16 mouse cellular contexts compared by ENCODE assay signal in genomic region chr7:84210585-84211291, GRCm38 (mm10). TPM values are rescaled to one million over a fixed set of nuclear protein-coding genes. Genes with fewer than 3 reads are reported as not detected.
DNase-seq lines count a peak whose midpoint lies in the region; ATAC-seq and TF ChIP-seq lines count a peak whose summit lies in the region.
"Had no signal": no experiment of that assay in that cellular context is flagged by ENCODE, and none has a peak within 500 bp of the region (broad histone marks: within the 10 kb centered on the region; RNA-seq: fewer than 3 reads in every experiment).

No protein-coding gene starts in this region.

- WGBS in hindbrain, embryonic 13.5 days = 46% methylated on average over 10 of the region's 10 CpGs
- WGBS in hindbrain, embryonic 10.5 days = 83% methylated on average over 10 of the region's 10 CpGs
- 54% methylated on average over 10 of the region's 10 CpGs for WGBS in macrophage (ENCODE audit: missing documents)
- 62% methylated on average over 10 of the region's 10 CpGs for WGBS in stomach, postnatal 0 days

- no peaks in the 10 kb centered on the region for H3K36me3 ChIP-seq in hindbrain, embryonic 13.5 days
- no peaks in the 10 kb centered on the region for H3K36me3 ChIP-seq in hindbrain, embryonic 10.5 days
- H3K36me3 ChIP-seq in CH12.LX (replicated peaks in 1 of 2; ENCODE audit: control insufficient read depth in 1 of 2, insufficient read depth in 1 of 2, low read length in 1 of 2) (no peaks in the 10 kb centered on the region), macrophage (ENCODE audit: inconsistent target) (no peaks in the 10 kb centered on the region)
- H3K36me3 ChIP-seq in stomach, postnatal 0 days (ENCODE audit: control insufficient read depth, insufficient read depth, low read length) = no peaks in the 10 kb centered on the region
- H3K36me3 ChIP-seq: liver, embryonic 13.5 days; midbrain, embryonic 12.5 days had no signal

- no peaks in the 10 kb centered on the region for H3K79me2 ChIP-seq in CH12.LX (replicated peaks; ENCODE audit: control insufficient read depth, extremely low read depth, insufficient read depth, poor library complexity, severe bottlenecking)
- no peaks in the 10 kb centered on the region for H3K79me2 ChIP-seq in macrophage (ENCODE audit: inconsistent target)

- ATAC-seq in hindbrain, embryonic 13.5 days (ENCODE audit: low FRiP score) = 0 out of 2 replicates have a peak, but pooled peaks have one; percentile 39
- ATAC-seq in stomach, postnatal 0 days (ENCODE audit: low FRiP score, low TSS enrichment) = no peak
- ATAC-seq: CD4-positive, CD25-positive, alpha-beta regulatory T cell, adult 4 months; Patski had no signal

- TF ChIP-seq POLR2A in CH12.LX (IDR thresholded peaks at IDR 0.05; ENCODE audit: low read depth, low read length) = no peak
- TF ChIP-seq POLR2A in bone marrow macrophage, adult 2 months (IDR thresholded peaks at IDR 0.05; ENCODE audit: borderline replicate concordance, low read depth, low read length) = no peak

- TF ChIP-seq RAD21 in CH12.LX (IDR thresholded peaks at IDR 0.05; ENCODE audit: low read depth, low read length) = no peak

- no peaks in the 10 kb centered on the region for H3K9me3 ChIP-seq in hindbrain, embryonic 13.5 days
- H3K9me3 ChIP-seq in hindbrain, embryonic 10.5 days = no peaks in the 10 kb centered on the region
- H3K9me3 ChIP-seq in CH12.LX (replicated peaks; ENCODE audit: low read length) = no peaks in the 10 kb centered on the region
- no peaks in the 10 kb centered on the region for H3K9me3 ChIP-seq in stomach, postnatal 0 days (ENCODE audit: control insufficient read depth, low read length)
- H3K9me3 ChIP-seq: liver, embryonic 13.5 days; midbrain, embryonic 12.5 days had no signal

- TF ChIP-seq EP300 in CH12.LX (IDR thresholded peaks at IDR 0.05; ENCODE audit: low read length) = no peak
- no peak for TF ChIP-seq EP300 in stomach, postnatal 0 days (optimal IDR thresholded peaks at IDR 0.05)

- H3K4me1 ChIP-seq in hindbrain, embryonic 13.5 days (replicated peaks) = peaks cover 12% of the 10 kb centered on the region
- peaks cover 12% of the 10 kb centered on the region; the same call in 1 of the 2 replicates for H3K4me1 ChIP-seq in hindbrain, embryonic 10.5 days (replicated peaks)
- H3K4me1 ChIP-seq in CH12.LX (ENCODE audit: control insufficient read depth in 1 of 2, insufficient read depth in 2 of 2) = peaks cover 12 to 25% of the 10 kb centered on the region in 2 experiments
- peaks cover 25% of the 10 kb centered on the region for H3K4me1 ChIP-seq in bone marrow macrophage, adult 2 months (ENCODE audit: control insufficient read depth, insufficient read depth, low read length)
- no peaks in the 10 kb centered on the region for H3K4me1 ChIP-seq in stomach, postnatal 0 days (replicated peaks; ENCODE audit: control insufficient read depth, insufficient read depth)

- H3K27ac ChIP-seq in hindbrain, embryonic 13.5 days = peak overlapping the region; percentile 61
- H3K27ac ChIP-seq in hindbrain, embryonic 10.5 days = no peak overlapping the region
- no peak overlapping the region; the same call in 1 of the 2 replicates for H3K27ac ChIP-seq in CH12.LX (ENCODE audit: insufficient read depth, low read depth)
- H3K27ac ChIP-seq in bone marrow macrophage, adult 2 months (ENCODE audit: insufficient read depth, low read depth, low read length) = peak overlapping the region; percentile 82
- H3K27ac ChIP-seq in macrophage = peak overlapping the region; percentile 46
- H3K27ac ChIP-seq in stomach, postnatal 0 days (replicated peaks) = no peak overlapping the region
- H3K27ac ChIP-seq: liver, embryonic 13.5 days; midbrain, embryonic 12.5 days had no signal

- in situ Hi-C loops in CH12.LX (cut with MboI; ENCODE audit: low pct_ligation_motif_present, low pct_unique_long_range_greater_than_20kb, low sequenced_read_pairs) = no loop called here

- H3K4me3 ChIP-seq in hindbrain, embryonic 13.5 days = no peak overlapping the region
- no peak overlapping the region for H3K4me3 ChIP-seq in hindbrain, embryonic 10.5 days
- H3K4me3 ChIP-seq in CH12.LX (replicated peaks in 1 of 3; ENCODE audit: low read depth in 2 of 3, low read length in 2 of 3, poor library complexity in 1 of 3) (no peak overlapping the region), macrophage (ENCODE audit: inconsistent target) (no peak overlapping the region)
- H3K4me3 ChIP-seq in bone marrow macrophage, adult 2 months (ENCODE audit: insufficient read depth, low read length) = no peak overlapping the region
- no peak overlapping the region for H3K4me3 ChIP-seq in stomach, postnatal 0 days (ENCODE audit: low read depth, low read length)
- H3K4me3 ChIP-seq: layer of hippocampus, adult 2 months; liver, embryonic 13.5 days; midbrain, embryonic 12.5 days had no signal

- DNase-seq in hindbrain, embryonic 10.5 days (ENCODE audit: low spot score) = no peak
- DNase-seq in CH12.LX (ENCODE audit: extremely low read depth) = no peak
- DNase-seq in thymus, postnatal 10 days (ENCODE audit: low spot score in 2 of 2) = no peak
- DNase-seq in stomach, postnatal 0 days (ENCODE audit: low spot score) = no peak
- DNase-seq: heart, postnatal 4 days; kidney, adult 8-10 months; liver, embryonic 13.5 days; right cerebral cortex, postnatal 25 days; thymus, postnatal 36 days had no signal

- no peak for TF ChIP-seq CTCF in CH12.LX (conservative IDR thresholded peaks at IDR 0.05 in 1 of 2, IDR thresholded peaks at IDR 0.05 in 1 of 2; ENCODE audit: low read depth in 2 of 2, low read length in 2 of 2)
- TF ChIP-seq CTCF in bone marrow macrophage, adult 2 months (IDR thresholded peaks at IDR 0.05; ENCODE audit: low read depth, low read length) = no peak
- TF ChIP-seq CTCF in stomach, postnatal 0 days (IDR thresholded peaks at IDR 0.05; ENCODE audit: low read depth) = no peak

- no peaks in the 10 kb centered on the region for H3K27me3 ChIP-seq in hindbrain, embryonic 13.5 days
- no peaks in the 10 kb centered on the region for H3K27me3 ChIP-seq in hindbrain, embryonic 10.5 days (ENCODE audit: insufficient read depth, poor library complexity, severe bottlenecking)
- no peaks in the 10 kb centered on the region for H3K27me3 ChIP-seq in CH12.LX (replicated peaks)
- no peaks in the 10 kb centered on the region for H3K27me3 ChIP-seq in stomach, postnatal 0 days (ENCODE audit: control insufficient read depth, insufficient read depth, low read length)
- H3K27me3 ChIP-seq: liver, embryonic 13.5 days; midbrain, embryonic 12.5 days; Patski had no signal

- peak overlapping the region; percentile 36; the same call in 1 of the 2 replicates for H3K9ac ChIP-seq in hindbrain, embryonic 13.5 days
- peak overlapping the region; percentile 38; the same call in 1 of the 2 replicates for H3K9ac ChIP-seq in CH12.LX (ENCODE audit: insufficient read depth, low read depth)
- no peak overlapping the region for H3K9ac ChIP-seq in stomach, postnatal 0 days (ENCODE audit: low read length)
- H3K9ac ChIP-seq: liver, embryonic 13.5 days; midbrain, embryonic 12.5 days had no signal

- dilution Hi-C loops in CH12.LX (cut with MboI; ENCODE audit: extremely low pct_ligation_motif_present, extremely low pct_unique_long_range_greater_than_20kb, low sequenced_read_pairs) = no loop called here

- no peak overlapping the region for H3K4me2 ChIP-seq in hindbrain, embryonic 13.5 days
- H3K4me2 ChIP-seq in CH12.LX (ENCODE audit: insufficient read depth, low read depth, poor library complexity, severe bottlenecking) = peak overlapping the region; percentile 54; the same call in 1 of the 2 replicates
- no peak overlapping the region for H3K4me2 ChIP-seq in stomach, postnatal 0 days (replicated peaks; ENCODE audit: low read depth)
- H3K4me2 ChIP-seq: liver, embryonic 13.5 days; midbrain, embryonic 12.5 days had no signal

TF ChIP-seq in CH12.LX, 34 proteins besides CTCF, POLR2A, EP300 and RAD21:
- TF ChIP-seq SIN3A (IDR thresholded peaks at IDR 0.05; ENCODE audit: low read length) = no peak
- no peak for TF ChIP-seq NELFE (IDR thresholded peaks at IDR 0.05; ENCODE audit: low read depth, low read length)
- no peak for TF ChIP-seq JUN (IDR thresholded peaks at IDR 0.05; ENCODE audit: insufficient read depth, low read depth, low read length)
- TF ChIP-seq PAX5 (IDR thresholded peaks at IDR 0.05; ENCODE audit: low read length) = no peak
- no peak for TF ChIP-seq GABPA (IDR thresholded peaks at IDR 0.05; ENCODE audit: insufficient replicate concordance, low read depth, low read length)
- no peak for TF ChIP-seq TCF12 (IDR thresholded peaks at IDR 0.05; ENCODE audit: low read depth, low read length)
- TF ChIP-seq ELF1 (IDR thresholded peaks at IDR 0.05; ENCODE audit: low read depth, low read length) = no peak; the same call in 1 of the 2 replicates
- TF ChIP-seq MYC (IDR thresholded peaks at IDR 0.05; ENCODE audit: low read depth, low read length) = no peak
- no peak for TF ChIP-seq BHLHE40 (IDR thresholded peaks at IDR 0.05; ENCODE audit: low read depth, low read length)
- no peak for TF ChIP-seq ZC3H11A (IDR thresholded peaks at IDR 0.05; ENCODE audit: low read depth, low read length)
- no peak for TF ChIP-seq HCFC1 (IDR thresholded peaks at IDR 0.05; ENCODE audit: low read depth, low read length)
- TF ChIP-seq CHD1 (IDR thresholded peaks at IDR 0.05; ENCODE audit: low read depth, low read length) = no peak
- TF ChIP-seq MEF2A (IDR thresholded peaks at IDR 0.05; ENCODE audit: borderline replicate concordance, low read depth, low read length) = no peak
- TF ChIP-seq UBTF (IDR thresholded peaks at IDR 0.05; ENCODE audit: low read depth, low read length) = no peak
- TF ChIP-seq MXI1 (IDR thresholded peaks at IDR 0.05; ENCODE audit: low read depth, low read length) = no peak
- no peak for TF ChIP-seq ZKSCAN1 (IDR thresholded peaks at IDR 0.05; ENCODE audit: borderline replicate concordance, low read depth, low read length)
- TF ChIP-seq JUND (conservative IDR thresholded peaks at IDR 0.05; ENCODE audit: low read depth, low read length) = no peak

RNA-seq across cellular contexts. Expression of gene Abhd17c, which starts 59.0 kb away (rescaled TPM):
- polyA plus RNA-seq in hindbrain, embryonic 13.5 days (2015; fragmentation: Nextera tagmentation; extraction: Ambion mirVana) = 18.3 and 25.0 TPM in 2 replicates
- polyA plus RNA-seq in hindbrain, embryonic 10.5 days (2016; fragmentation: Nextera tagmentation; extraction: Ambion mirVana) = 26.7 and 32.2 TPM in 2 replicates
- 34.0 and 35.3 TPM in 2 replicates for total RNA-seq in CH12.LX (2012; rRNA removed)
- 40.4 and 41.8 TPM in 2 replicates for total RNA-seq in CH12.LX (2014; rRNA removed)
- polyA plus RNA-seq in CH12.LX (2012; ENCODE audit: insufficient read length, low read depth) = 36.1 and 44.0 TPM in 2 replicates
- polyA plus RNA-seq in bone marrow macrophage, adult 2 months (2012; ENCODE audit: insufficient read depth, insufficient read length, missing spikeins) = 27.2 and 30.2 TPM in 2 replicates
- 100 to 1,000 TPM in 1 of 26 experiments, 10 to 100 TPM in 25; 10.1 to 109 (median 31.4) TPM for total RNA-seq in macrophage (2018; cell fraction: chromatin; rRNA removed)
- total RNA-seq in macrophage (2018; cell fraction: cytosol; rRNA removed) = 10 to 100 TPM; 16.9 to 43.2 (median 25.1) TPM
- 10 to 100 TPM; 16.5 to 67.0 (median 34.0) TPM for total RNA-seq in macrophage (2018; cell fraction: nucleus; rRNA removed)
- polyA plus RNA-seq in macrophage (2018) = 12.9 to 29.5 TPM (median 19.4 TPM) in 3 replicates
- 59.7 and 60.9 TPM in 2 replicates for polyA plus RNA-seq in stomach, postnatal 0 days (2015; fragmentation: Nextera tagmentation; extraction: Ambion mirVana)

Comparison
In these comparisons a context has a peak if more than half of its experiments do, and no peak if none do; other contexts are left out.
1. H3K27ac ChIP-seq: peak in hindbrain, embryonic 13.5 days (single experiment), bone marrow macrophage, adult 2 months (single experiment) and macrophage (single experiment); none in hindbrain, embryonic 10.5 days (single experiment), CH12.LX (single experiment) and stomach, postnatal 0 days (single experiment).